Mouse (Mus musculus): Measurements from ENCODE around the gene Mymk.

DNA sequence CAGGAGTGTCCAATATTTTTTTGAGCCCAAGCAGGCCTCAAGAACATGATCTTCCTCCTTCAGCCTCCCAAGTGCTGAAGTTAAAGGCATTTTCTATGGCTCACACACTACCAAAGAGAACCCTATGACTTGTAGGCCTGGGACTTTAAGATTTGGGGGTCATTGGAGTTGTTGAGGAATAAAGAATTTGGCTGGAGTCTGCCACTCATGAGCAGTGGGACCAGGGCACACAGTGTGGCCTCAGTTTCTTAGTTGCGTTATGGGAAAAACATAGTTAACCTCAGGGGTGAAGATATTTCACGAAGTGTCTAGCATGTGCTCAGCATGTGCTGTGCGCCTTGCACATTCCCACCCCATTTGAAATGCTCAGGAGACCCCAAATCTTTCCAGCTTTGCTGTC is 45.6 kb downstream of the Mymk start:
- TF ChIP-seq POLR2A (IDR thresholded peaks at IDR 0.05; ENCODE audit: insufficient read depth, low read depth, low read length) (no peak), CTCF (IDR thresholded peaks at IDR 0.05; ENCODE audit: insufficient read depth, low read depth, low read length) (no peak)
